Mouse (Mus musculus) right cerebral cortex, adult 18-20 months (tissue): ENCODE results near the gene Ube2b.
A peak's percentile ranks its signal among the peaks of the same experiment; 100 is the strongest.

ENCODE experiments used
- DNase-seq: peaks from one replicate; pipeline ENCODE4 v3.0.0; 2022; ENCODE audit warnings: mixed read lengths

Ube2b gene

DNA sequence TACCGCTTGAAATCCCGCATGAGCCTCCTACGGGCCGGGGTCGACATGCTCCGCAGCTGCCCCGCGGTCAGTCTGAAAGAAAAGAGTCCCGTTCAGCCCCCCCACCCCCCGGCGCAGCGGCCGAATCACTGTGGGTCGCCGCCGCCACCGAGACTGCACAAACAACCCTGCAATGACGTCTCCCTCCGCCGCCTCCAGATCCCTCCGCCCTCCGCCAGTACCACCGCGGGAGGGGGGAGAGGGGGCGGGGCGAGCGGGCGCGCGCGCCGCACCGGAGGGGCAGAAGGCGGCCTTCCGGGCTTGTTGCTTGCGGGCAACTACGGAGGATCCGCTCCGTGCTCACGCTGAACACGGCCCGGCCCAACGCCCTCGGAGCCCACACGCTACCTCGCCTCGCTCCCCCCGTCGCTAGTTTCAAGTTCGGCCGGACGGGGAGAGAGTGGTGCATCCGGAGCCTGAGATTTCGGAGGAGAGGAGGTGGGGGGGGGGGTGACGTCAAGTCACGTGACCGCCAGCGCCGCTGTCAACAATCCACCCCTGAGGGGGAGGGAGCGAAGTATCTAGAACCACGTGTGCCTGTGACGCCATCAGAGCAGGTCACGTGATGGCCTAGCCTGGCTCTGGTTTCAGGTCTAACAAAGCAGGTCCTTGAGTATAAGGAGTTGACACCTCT is at the start of gene Ube2b:
Gene Ube2b (minus strand): TSS at position 473 of the 673 bp plus-strand sequence.
- peak; percentile 97 for DNase-seq

DNA sequence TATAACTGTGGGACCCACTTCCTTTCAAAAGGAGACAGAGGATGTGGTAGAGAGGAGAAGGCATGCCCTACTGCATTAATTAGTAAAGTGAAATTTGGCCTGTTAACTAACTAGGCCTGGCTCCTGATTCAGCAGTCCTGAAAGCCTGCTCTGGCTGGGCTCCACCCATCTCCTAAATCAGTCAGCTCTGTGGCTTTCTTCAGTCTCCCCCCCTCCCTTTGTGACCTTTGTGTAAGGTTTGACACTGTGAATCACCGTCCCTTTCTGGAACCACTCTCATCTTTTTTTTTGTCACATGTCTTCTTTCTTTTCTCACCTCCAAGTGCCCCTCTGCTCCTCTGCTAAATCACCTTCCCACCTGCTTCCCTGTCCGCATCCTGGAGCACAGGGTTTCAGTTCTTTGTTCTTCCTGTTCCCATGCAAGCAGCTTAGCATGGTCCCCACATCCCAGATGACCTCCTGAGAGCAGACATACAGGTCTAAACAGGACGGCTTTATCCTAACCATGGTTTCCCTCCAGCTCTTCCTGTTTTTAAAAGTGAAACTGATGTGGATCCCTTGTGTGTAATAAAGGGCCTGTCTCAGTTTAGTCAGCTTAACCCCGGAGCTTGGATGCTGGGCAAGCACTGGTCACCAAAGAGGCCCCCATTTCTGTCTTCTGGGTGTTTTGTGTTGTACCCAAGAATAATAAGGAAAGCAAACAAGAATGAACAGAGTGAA is 46.0 kb upstream of the Ube2b start:
- no peak for DNase-seq

DNA sequence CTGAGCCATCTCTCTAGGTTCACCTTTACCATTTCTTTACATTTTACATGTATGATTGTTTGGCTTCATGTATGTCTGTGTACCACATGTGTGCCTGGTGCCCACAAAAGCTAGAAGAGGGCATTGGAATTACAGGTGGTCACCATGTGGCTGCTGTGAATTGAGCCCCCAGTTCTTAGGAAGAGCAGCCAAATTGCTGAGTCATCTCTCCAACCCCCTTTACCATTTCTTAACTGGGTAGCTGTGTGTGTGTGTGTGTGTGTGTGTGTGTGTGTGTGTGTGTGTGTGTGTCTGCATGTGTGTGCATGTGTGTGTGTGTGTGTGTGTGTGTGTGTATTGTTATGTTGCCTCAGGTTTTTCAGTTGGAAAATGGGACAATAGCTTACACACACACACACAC is 43.6 kb upstream of the Ube2b start:
- DNase-seq, result no peak

DNA sequence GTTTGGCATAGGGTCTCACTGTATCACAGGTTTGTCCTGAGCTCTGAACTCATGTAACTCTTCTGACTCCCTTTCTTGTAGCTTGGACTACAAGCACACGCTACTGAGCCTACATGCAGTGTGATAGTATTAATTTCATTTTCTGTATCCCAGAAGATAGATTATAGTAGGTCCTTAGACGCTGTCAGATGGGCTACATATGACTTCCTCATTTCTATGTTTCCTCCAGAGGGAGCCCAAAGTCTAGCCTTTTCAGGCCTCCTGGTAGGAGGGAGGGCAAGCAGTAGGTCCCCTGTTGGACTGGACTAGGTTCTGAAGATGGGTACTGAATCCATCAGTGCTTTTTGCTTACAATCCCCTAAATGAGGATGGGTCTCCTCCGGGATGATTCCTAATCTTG is 42.7 kb upstream of the Ube2b start:
- no peak for DNase-seq

DNA sequence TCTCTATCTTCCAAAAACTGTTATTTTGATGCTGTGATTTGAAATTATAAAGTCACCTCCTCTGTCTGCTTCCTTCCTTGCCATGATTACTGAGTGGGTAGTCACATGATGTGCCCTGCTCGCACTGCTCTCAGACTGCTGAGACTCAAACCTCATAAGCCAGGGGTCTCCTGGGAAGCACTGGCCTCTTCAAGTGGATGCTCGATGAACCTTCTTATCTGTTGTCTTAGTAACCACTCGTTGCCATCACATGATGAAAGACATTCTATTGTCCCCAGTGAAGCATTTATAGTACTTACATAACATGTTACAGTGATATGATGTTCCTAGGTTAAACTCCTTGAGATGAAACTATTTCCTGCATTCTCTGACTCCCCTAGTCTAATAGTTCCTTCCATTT is 37.1 kb upstream of the Ube2b start:
- no peak for DNase-seq

DNA sequence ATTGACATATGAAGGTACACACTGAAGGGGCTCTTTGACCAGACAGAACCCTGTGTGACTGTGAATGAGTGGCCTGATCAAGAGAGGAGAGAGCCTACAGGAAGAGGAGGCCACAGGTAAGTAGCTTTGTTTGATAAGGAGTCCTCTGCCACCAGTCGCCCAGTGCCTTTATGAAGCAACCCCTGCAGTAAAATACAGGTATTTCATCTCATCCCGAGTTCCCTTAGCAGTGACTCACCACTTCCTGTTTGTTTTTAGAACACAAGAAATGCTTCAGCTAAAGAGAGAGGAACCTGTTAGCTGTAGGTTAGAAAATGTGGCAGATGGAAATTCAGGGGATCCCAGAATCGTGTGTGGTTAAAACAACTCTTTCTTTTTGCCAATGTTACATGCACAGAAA is 35.3 kb upstream of the Ube2b start:
- no peak for DNase-seq

DNA sequence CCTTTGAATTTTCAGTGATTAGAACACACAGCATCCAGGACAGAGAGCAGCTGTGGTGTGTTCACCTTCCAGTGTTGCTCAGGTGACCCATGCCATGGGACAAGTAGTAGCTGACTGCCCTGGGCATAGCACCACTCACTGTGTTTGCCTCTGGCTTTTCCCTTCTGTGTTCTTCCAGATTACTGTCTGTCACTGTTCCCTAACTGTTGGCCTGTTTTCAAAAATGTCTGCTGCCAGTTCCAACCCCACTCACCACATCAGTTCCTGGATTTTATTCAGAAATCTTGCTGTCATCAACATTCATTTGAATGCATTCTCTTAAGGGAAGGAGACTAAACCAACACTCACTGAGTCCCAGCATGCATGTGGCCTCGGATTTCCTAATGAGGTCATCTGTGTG is 33.4 kb upstream of the Ube2b start:
- DNase-seq, result no peak

DNA sequence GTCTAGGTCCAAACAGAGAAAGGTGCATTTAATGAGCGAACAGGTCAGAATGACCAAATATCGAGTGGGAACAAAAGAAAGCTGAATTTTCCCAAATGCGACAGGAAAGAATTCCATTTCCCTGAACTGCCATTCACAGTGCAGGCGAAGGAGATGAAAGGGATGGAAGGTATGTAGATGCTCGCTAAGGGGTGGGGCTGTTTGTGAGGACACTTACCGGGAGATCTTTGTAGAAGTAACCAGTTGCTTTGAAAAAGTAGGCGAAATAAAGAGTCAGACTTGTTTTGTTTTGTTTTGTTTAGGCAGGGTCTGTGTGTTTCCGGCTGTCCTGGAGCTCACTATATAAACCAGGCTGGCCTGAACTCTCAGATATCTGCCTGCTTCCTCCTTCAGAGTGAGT is 31.8 kb upstream of the Ube2b start:
- no peak for DNase-seq

DNA sequence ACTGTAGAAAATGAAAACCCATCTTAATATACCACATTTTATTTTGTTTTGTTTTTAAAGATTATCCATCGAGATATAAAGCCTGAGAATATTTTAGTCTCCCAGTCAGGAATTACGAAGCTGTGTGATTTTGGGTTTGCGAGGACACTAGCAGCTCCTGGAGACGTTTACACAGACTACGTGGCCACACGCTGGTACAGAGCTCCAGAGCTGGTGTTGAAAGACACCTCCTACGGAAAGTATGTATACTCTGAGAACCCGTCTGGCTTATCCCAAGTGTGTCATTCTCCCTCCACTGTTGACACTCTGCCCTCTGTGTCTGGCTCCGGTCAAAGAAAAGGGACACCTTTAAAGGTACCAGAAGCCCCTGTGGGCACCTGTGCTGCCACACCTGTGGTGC is 17.7 kb upstream of the Ube2b start:
- DNase-seq, result peak; percentile 40

DNA sequence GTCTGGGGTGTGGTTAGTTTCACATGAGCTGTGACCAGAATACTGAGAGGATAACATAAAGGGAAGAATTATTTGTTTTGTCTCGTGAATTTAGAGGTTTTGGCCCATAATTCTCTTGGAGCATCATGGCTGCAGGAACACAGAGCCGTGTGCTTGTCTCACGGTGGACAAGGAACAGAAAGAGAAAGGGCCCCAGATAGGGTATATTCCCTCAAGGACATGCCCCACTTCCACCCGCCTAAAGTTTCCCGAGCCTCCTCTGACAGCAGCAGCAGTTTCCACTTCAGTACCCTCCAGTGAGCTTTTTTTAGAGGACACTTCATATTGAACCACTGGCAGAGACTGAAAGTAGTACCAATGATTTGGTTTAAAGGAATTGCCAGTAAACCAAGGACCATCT is 11.0 kb upstream of the Ube2b start:
- DNase-seq, result no peak

DNA sequence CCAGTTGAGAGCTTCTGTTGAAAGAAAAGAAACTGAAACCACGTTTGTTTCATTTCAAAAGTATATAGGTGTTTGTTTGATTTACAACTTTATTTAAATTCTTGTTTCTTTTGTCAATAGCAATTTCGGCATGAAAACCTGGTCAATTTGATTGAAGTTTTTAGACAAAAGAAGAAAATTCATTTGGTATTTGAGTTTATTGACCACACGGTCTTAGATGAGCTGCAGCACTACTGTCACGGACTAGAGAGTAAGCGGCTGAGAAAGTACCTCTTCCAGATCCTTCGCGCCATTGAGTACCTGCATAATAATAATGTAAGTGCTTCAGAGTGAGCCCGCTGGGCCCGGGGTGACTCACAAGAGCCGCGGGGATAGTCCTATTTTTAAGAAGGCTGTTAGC is 10.4 kb upstream of the Ube2b start:
- no peak for DNase-seq

DNA sequence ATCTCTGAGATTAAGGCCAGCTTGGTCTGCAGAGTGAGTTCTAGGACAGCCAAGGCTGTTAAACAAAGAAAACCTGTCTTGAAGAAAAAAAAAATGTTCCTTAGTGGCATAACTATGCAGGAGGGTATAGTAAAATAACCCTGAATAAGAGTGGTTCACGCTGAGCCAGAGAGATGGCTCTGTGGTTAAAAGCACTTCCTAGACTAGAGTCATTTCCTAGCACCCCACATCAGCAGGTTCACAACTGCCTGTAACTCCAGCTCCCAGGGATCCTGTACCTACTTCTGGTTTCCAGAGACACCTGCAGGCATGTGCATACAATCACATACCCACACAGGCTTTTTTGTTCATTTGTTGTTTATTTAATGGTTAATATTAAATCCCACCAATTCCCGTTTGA is 5.0 kb upstream of the Ube2b start:
- DNase-seq, result no peak

DNA sequence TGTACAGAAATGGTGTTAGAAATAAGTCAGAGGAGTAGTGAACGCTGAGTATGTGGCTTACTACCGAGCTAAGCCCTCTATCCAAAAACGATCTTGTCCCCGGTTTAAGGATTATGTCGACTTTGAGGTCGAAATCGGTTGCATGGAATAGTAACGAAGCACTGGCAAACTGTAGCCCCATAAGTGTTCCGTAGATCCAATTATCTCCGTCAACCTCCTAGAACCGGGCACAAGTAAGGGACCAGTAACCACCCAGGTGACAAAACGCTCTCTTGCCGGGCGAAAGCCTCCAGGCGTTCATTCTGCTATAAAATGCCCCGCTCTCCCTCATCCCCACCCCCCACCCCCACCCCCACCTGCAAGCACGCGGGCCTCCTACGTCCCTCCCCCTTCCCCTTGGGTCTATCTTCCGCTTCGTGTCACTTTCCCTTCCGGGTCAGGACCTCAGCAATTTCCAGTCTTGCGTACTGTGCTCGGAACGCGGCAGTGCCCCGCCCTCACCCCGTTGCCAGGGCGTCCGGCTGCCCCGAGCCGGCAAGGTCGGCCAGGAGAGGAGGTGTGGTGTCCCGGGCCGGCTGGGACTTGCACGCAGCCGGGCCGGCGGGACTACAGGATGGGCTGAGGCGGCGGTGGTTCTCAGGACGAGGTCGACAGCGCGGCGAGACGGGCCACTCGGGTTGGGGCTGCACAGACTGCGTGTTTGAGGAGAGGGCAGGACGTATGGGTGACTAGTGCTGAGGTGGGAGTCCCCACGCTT is 3.4 kb upstream of the Ube2b start, which contains the start of gene Cdkl3:
Gene Cdkl3 (plus strand): TSS at position 450 of the 757 bp plus-strand sequence.
- DNase-seq, result peak; percentile 93

DNA sequence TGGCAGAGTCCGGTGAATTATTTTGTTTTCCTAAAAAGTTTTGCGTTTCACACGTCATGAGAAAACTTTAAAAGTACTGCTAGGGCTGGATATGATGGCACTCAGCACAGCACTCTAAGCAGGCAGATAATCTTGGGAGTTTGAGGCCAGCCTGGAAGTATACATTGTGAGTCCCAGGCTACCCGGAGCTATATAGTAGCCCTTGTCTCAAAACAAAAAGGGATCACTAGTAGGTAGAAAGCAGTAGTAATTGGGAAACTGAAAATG is 2.9 kb upstream of the Ube2b start:
- DNase-seq, result no peak

DNA sequence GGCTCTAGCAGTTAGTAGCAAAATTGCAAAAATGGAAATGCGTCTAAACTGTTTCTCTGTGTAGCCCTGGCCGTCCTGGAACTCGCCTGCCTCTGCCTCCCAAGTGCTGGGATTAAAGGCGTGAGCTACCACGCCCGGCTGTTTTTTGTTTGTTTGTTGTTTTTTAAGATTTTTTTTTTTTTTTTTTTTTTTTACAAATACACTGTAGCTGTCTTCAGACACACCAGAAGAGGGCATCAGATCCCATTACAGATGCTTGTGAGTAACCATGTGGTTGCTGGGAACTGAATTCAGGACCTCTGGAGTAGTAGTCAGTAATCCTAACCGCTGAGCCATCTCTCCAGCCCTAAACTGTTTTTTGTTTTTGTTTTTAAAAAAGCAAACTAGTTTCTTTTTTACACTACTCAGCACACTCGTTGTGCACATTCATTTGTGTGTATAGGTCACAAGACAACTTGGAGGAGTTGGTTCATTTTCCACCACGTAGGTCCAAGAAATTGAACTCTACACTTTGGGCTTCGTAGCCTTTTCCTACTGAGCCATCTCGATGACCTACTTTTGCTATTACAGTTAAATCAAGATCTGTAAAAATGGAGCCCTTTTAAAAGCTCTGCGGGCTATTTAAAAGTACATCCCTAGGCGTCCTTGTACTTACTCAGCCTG is 2.4 kb upstream of the Ube2b start:
- no peak for DNase-seq

DNA sequence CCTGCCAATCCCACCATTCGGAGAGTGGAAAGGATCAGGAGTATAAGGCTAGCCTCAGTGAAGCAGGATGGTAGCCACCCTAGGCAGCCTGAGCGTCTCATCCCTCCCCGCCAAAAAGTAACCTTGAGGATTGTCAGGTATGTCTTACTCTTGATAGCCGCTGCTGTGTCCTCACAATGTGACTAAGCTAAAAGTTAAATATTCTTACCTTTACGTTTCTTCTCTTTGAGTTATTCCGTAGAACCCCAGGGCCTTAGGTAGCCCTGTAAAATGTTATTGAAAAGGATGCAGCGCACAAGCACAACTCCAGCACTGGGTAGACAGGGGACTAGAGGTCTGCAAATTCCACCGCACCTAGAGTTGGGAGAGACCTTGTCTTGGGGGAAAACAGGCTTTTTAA is 1.3 kb upstream of the Ube2b start:
- DNase-seq, result no peak

DNA sequence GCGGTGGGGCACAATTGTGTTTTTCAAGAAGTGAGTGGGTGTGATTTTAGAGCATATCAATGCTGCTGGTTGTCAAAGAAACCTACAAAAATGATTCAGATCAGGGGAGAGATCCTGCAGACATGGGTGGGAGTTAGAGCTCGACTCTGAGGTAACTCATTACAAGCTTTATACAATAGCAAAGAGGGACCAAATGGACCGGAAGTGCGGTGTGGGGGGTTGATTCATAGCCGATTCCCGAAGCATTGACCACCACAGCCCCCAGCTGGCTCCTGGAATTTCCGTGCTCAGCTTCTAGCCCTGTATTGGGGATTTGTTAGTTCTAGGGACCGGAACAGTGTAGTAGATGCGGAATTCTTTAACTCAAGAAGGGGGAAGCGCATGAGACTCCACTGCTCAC is 779 bp upstream of the Ube2b start:
- no peak for DNase-seq

DNA sequence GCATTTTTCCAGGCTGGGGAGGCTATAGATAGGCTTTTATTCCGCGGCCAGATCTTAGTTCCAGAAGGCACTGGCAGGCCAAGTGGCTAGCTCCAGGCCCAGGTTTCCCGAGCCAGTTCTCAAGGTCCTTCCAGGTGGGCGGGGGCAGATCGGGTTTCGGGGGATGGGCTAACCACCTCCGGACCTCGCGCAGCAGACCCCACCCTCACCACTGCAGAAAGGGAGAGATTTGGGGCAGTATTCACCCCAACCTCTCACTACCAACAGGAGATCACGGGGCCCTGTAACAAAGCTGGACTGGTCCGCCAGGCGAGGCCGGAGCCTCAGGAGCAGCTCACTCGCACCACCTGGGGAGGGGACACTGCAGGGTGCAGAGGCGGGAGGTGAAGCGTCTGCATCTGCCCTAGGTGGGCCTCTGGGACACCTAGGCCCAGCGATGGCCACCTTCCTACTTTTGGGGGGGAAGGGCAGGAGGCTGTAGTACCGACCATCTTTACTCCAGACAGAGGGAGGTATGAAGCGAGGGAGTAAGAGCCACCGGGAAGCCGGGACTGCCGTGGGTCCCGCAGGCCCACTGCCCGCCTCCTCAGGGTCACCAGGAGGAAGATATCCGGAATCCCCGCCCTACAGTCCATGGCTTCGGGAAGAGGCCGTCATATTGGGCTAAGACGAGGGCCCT is 812 bp downstream of the Ube2b start:
- peak; percentile 29 for DNase-seq

DNA sequence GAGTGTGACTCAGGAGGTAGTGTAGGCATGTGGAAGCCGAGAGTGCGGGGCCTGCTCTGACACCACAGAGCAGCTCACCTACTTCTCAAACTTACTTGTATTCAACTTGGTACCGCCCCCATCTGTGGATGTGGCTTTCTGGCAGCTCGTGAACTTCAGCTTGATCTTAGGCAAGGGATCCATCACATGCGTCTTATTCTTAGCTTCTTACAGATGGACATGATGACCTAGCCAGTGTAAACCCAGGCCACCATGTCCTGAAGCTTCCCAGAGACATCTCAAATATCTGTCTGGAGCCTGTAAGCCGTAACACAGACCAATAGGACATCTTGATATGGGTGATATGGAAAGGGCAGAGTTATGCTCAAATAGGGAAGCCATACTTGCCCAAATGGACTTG is 28.9 kb downstream of the Ube2b start:
- DNase-seq, result no peak

DNA sequence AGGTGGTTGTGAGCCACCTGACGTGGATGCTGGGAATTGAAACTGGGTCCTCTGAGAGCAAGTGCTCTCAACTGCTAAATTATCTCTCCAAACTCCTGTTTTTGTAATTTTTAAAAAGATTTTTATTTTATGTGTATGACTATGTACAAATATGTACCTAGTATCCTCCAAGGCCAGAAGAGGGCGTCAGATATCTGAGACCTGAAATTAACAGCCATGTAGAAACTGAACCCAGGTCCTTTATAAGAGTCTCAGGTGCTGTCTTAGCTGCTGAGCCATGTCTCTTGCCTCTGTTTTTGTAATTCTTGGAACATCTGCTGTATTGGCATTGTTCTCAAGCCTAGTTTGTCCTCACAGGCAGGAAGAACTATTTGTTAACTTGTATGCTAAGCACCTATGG is 31.1 kb downstream of the Ube2b start:
- DNase-seq, result no peak

DNA sequence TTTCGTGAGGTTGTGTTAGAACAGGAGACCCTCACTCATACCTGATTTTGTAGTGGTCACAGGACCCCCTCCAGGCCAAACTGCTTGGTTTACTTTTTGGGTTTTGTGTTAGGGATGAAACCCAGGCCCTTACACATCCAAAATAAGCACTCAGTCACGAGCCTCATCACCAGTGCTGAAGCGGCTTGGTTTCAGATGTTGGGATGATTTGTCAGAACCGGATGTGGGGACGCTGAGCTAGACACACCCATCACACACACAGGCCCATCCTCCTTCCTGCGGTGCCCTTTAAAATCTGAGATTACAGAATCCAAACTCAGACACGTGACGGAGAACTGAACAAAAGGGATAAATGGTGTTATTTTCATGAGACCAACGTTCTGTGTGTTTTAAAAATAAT is 31.7 kb downstream of the Ube2b start:
- DNase-seq, result no peak

DNA sequence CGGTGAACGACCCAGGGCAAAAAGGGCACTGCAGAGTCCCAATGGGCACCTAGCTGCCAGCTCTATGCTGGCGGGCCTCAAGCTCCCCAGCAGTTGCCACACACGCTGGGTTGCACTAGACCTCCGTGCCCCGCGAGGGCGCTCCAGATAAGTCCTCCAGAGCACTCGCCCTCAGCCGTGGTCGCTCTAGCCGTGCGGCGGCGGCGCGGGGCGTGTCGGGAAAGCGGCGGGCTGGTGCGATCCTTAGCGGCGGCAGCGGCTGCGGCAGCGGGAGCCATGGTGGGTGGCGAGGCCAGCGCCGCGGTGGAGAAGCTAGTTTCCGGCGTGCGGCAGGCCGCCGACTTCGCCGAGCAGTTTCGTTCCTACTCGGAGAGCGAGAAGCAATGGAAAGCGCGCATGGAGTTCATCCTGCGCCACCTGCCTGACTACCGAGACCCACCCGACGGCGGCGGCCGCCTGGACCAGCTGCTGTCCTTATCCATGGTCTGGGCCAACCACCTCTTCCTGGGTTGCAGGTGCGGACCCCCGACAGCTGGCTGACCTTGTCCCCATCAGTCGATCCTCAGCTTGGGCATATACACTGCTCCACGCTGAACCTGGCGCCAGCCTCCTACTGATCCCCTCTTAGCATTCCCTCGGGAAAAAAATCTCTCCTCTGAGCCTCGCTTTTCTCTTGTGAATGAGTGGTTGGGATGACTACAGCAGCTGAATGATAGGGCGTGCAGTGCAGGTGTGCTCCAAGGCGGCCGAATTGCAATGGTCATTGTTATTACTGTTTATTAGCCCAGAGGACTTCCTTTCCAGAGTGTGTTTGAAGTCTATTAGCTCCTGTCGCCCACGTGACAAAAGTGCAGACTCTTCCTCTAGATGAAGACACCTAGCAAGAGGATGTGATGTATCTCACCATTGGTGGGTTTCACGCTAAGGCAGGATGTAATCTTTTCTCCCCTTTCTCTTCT is 32.8 kb downstream of the Ube2b start, which contains the start of gene Cdkn2aipnl:
Gene Cdkn2aipnl (plus strand): TSS at position 219 of the 959 bp plus-strand sequence.
- peak; percentile 96 for DNase-seq
